Mouse (Mus musculus): Measurements from ENCODE around the gene Slc38a11. TPM values are rescaled to one million over a fixed set of nuclear protein-coding genes. Genes with fewer than 3 reads are reported as not detected.

Gene Slc38a11
- total RNA-seq (2021), result 1 to 10 TPM in 1 of 2 experiments, under 1 TPM in 1; 0.92 to 1.2 TPM
- long read RNA-seq, experiment 1, result 0 reads
- long read RNA-seq, experiment 2, partial matches to known transcripts, result 0 of 1 reads
- long read RNA-seq, experiment 2, other reads (novel, unspliced or antisense), result 0 of 1 reads

GRCm38 (mm10) chr2:65363828-65364497, at the start of gene Slc38a11:
Gene Slc38a11 (minus strand): TSS chr2:65364034.
- DNase-seq, result no peak
- intact Hi-C loops (cut with DNase I), result no loop called here

DNA sequence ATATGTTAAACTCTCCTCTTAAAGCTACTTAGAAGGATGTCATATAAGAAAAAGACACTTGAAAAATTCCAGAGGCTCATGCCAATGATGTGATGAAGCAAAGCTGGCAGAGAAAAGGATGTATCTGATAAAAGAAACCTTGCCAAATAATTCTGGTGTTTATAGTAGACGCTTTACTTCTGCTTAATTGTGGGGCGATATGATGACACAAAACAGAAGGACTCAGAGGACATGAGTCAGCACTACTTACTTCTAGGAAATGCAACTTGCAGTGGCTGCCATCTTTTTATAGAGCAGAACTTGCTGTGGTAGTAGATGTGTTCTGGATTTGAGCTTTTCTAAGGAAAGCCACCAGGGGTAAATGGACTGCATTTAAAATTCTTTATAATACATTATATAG, 43.3 kb upstream of the Slc38a11 start:
- intact Hi-C loops (cut with DNase I), result no loop called here
- DNase-seq, result no peak

GRCm38 (mm10) chr2:65405407-65405806, 41.6 kb upstream of the Slc38a11 start:
- intact Hi-C loops (cut with DNase I), result no loop called here
- DNase-seq, result no peak

DNA sequence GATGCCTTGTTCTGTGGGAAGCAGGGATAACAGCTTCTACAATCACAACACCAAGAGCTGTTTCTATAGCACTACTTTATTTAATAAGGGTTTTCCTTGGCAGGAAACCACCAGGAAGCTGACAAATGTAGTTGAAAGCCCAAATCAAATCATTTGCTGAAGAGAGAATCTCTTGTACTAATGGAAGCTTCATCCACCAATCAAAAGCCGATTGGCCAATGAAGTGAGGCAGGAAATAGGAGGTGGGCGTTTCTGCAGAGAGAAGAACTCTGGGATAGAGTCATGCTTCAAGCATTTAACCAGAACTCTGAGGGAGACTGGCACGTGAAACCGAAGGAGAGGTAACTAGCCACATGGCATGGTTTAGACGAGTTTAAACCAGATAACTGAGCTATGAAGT, 38.2 kb upstream of the Slc38a11 start:
- no peak for DNase-seq
- intact Hi-C loops (cut with DNase I), result no loop called here

- no peak for DNase-seq
- intact Hi-C loops (cut with DNase I), result loop anchor here (5.0 kb wide), 2 partner anchors 167 to 267 kb away; partner anchors contain the start of gene Scn3a
Observed at GRCm38 (mm10) chr2:65399938-65400337, 36.1 kb upstream of the Slc38a11 start.

GRCm38 (mm10) chr2:65396128-65396527, 32.3 kb upstream of the Slc38a11 start:
- intact Hi-C loops (cut with DNase I), result loop anchor here (5.0 kb wide), 2 partner anchors 171 to 271 kb away; partner anchors contain the start of gene Scn3a
- DNase-seq, result no peak

DNA sequence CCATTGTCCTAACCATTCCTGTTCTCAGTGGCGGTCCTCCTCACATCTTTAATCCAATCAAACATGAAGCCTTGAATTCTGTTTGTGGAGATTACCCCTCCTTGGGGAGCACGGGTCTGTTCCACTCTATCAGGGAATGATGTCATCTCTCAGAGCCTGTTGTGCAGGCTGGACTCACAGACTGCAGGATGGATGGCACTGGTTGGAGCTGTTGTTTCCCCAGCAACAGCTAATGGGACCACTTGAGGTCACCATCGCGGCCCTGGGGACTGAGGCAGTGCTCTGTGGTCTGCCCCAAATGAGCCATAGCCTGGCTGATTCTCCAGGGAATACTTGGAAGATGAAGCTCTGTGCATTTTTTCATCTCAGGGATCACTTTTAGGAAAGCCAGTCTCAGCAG, 29.2 kb upstream of the Slc38a11 start:
- intact Hi-C loops (cut with DNase I), result no loop called here
- DNase-seq, result no peak

GRCm38 (mm10) chr2:65391322-65391721, 27.5 kb upstream of the Slc38a11 start:
- intact Hi-C loops (cut with DNase I), result no loop called here

GRCm38 (mm10) chr2:65384815-65385214, 21.0 kb upstream of the Slc38a11 start:
- no peak for DNase-seq
- intact Hi-C loops (cut with DNase I), result no loop called here

More at GRCm38 (mm10) chr2:65391322-65391721, 27.5 kb upstream of the Slc38a11 start:
- no peak for DNase-seq

DNA sequence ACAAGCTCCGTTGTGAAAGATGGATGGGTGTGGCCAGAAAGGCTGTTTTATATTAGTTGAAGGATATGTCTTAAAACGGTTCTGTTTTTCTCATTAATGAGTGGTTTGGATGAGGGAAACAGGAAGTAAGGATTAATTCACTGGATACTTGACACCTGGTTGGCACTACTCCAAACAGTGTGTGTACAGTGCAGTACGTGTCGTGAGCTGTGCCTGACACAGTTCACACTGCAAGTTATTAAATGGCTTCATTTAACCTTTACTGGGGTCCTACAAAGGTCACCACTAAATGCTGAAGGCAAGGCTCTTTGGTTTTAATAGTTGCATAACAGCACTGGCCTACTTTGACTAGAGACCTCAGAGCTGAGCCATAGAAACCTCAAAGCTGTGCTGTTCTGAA, 18.7 kb upstream of the Slc38a11 start:
- intact Hi-C loops (cut with DNase I), result no loop called here
- DNase-seq, result no peak

- no peak for DNase-seq
- intact Hi-C loops (cut with DNase I), result no loop called here
Observed at GRCm38 (mm10) chr2:65378425-65378824, 14.6 kb upstream of the Slc38a11 start.

DNA sequence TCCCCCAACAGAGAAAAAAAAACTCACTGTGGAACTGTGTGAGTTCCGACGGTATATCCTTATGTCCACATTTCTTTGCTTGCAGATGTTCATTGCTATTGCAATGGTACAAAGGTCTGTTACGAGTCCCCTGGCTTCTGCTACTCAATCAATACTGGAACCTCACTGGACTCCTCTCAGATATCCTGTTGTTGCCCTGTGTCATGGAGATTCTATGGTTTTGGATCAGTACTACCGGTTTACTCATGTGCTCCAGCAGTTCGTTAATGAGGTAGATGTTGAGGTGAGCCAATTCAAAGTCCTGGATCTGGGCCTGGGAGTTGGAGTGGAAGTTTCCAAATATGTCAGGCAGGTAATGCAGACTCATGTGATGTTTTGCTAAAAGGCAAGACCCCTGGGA, 10.6 kb upstream of the Slc38a11 start:
- DNase-seq, result no peak
- intact Hi-C loops (cut with DNase I), result no loop called here

DNA sequence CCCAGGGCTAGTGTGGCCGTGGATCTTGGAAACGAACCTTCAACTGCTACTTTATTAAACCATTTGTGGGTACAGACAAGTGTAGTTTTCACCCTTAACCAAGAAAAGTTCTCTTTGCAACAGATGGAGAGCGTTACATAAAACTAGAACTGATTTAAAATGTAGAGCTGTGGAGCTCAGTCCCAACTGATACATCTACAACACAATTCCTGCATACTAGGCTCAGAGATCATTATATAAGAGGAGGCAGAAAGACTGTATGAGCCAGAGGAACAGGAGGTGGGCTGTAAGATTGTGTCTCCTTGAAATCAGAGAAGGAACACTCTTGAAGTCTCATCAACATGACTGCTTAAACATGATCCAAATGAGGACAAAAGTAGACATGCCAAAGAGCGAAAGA, 9.2 kb upstream of the Slc38a11 start:
- no peak for DNase-seq
- intact Hi-C loops (cut with DNase I), result no loop called here

- intact Hi-C loops (cut with DNase I), result no loop called here
- DNase-seq, result no peak
Observed at GRCm38 (mm10) chr2:65360736-65361475, 2.9 kb downstream of the Slc38a11 start.

DNA sequence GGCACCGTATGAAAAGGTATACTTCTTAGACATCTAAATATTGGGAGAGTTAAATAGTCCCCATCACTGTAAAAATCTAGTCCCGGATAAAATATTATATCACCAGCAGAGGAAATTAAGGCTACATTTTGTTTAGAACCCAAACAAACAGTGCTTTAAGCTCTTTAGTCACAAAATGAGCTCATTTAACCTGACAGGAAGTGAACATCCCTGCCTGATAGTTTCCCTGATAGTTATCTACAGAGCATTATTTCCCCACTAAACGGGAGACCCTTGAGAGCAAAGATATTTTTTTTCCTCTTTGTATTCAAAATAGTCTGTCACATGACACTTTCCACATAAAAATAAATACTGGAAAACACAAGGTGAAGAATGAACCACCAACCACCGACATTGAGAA, 16.5 kb downstream of the Slc38a11 start:
- no peak for DNase-seq
- intact Hi-C loops (cut with DNase I), result no loop called here

GRCm38 (mm10) chr2:65346915-65347314, 16.9 kb downstream of the Slc38a11 start:
- intact Hi-C loops (cut with DNase I), result no loop called here
- DNase-seq, result no peak

DNA sequence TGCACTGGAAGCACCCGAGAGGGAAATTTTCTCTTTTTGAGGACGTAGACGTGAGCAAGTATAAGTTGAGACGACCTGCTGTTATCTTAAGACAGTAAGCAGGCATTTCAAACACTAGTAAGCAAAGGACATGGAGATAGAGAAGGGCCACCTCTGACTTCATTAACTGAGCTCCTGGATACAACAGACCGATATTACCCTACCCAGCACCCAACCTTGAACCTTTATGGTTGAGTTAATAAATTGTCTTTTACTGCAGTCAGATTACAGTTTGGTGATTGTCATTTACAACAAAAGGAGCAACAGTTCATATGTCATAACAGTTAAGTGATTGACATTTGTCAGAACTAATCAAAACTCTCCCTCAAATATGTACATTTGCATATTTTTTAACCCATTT, 17.8 kb downstream of the Slc38a11 start:
- DNase-seq, result no peak
- intact Hi-C loops (cut with DNase I), result no loop called here

DNA sequence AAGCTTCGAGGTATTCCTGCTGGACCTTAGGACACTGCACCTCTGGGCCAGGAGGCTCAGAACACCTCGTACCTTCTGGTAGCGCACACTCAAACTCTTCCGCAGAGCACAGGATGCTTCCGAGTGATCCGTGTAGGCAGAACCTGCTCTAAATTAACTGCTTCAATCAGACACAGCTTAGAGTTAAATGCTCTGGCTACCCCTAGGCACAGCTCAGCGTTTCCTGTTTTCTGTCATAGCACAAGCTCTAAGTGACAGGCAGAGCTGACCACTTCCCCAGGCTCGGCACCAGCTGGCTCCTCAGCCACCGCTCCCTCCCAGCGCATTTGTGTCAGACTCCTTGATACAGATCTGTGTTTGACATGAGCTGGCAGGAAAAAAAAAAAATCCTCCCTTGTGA, 21.8 kb downstream of the Slc38a11 start:
- DNase-seq, result no peak
- intact Hi-C loops (cut with DNase I), result no loop called here

DNA sequence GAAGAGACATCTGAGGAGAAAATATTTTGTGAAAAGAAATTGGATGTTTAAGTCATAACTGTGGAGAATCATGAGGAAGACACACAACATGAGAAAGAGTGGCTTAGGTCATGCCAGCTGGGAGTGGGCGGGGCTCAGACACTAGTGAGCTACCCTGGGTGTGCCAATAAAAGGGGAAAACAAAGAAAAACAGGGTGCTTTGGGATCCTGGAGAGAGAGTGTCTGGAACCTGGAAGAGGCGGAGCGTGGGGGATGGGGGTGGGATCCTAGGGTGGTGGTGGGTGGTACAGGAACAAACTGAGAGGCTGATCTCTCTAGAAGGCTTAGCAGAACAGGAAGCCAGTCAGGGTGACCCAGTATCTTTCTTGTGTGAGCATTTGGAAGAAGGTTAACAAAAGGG, 23.0 kb downstream of the Slc38a11 start:
- intact Hi-C loops (cut with DNase I), result no loop called here
- peak in 1 of 2 experiments; percentile 6 for DNase-seq

GRCm38 (mm10) chr2:65337378-65338140, 26.3 kb downstream of the Slc38a11 start:
- peak in 1 of 2 experiments; percentile 10 for DNase-seq
- intact Hi-C loops (cut with DNase I), result loop anchor here (10.0 kb wide), 1 partner anchor 313 kb away; the partner anchor contains the start of gene Grb14

DNA sequence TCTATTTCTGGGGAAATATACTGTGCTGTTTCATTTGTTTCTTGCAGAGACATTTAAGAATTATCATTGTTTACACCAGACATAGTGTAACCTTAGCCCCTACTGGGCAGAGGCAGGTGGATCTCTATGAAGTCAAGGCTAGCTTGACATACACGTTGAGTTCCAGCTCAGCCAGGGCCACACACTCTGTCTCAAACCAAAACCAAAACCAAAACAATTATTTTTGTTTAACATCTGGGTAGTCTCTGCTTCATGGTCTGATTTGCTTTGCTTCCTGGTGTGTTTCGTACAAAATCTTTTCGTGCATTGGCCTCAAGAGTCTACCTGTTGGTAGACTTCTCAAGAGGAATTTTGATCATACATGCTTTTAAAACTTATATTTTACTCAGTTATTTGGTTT, 27.2 kb downstream of the Slc38a11 start:
- no peak for DNase-seq
- intact Hi-C loops (cut with DNase I), result loop anchor here (10.0 kb wide), 1 partner anchor 312 kb away; the partner anchor contains the start of gene Grb14
